Mouse (Mus musculus): ENCODE measurements around the gene Axin1.
"Not testable (repeated sequence)": the region's sequence is repeated elsewhere in the genome, so short reads cannot be mapped to it uniquely, and the experiment has no call there.

Axin1 gene

GRCm38 (mm10) chr17:26138239-26138836, at the start of gene Axin1:
TSS of gene Axin1 (plus strand) at chr17:26138688.
- DNase-seq (ENCODE audit: low read depth), result peak; percentile 99

- DNase-seq (ENCODE audit: low read depth), result peak; percentile 94
These were observed 48.4 kb upstream of the Axin1 start, which contains the start of gene Decr2 for GRCm38 (mm10) chr17:26089905-26090632. TSS of gene Decr2 (minus strand) at chr17:26090337.

DNA sequence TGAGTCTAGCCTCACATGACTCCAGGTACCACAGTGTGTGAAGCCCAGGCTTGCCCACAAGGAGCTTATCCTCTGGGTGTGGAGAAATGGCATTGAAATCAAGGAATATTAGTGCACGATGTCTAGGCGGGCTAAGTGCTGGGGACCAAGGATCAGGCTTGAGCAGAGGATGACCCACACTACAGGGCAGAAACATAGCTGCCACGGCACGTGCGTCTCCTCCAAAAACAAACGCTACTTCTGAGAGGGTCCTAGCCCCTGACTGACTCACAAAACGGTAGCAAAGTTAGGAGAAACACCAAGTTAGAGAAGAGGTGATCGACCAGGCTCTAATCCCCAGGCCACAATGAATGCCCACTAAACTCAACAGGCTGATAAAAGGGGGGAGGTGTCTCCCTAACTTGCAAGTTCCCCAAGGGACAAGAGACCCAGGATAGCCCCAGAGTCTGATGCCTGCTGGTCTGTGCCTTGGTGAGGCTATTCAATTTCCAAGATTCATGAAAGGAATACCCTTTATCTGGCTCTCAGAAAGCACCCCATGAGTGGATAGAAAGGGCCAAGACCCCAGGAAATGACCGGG, 43.9 kb upstream of the Axin1 start:
- no peak for DNase-seq (ENCODE audit: low read depth)

DNA sequence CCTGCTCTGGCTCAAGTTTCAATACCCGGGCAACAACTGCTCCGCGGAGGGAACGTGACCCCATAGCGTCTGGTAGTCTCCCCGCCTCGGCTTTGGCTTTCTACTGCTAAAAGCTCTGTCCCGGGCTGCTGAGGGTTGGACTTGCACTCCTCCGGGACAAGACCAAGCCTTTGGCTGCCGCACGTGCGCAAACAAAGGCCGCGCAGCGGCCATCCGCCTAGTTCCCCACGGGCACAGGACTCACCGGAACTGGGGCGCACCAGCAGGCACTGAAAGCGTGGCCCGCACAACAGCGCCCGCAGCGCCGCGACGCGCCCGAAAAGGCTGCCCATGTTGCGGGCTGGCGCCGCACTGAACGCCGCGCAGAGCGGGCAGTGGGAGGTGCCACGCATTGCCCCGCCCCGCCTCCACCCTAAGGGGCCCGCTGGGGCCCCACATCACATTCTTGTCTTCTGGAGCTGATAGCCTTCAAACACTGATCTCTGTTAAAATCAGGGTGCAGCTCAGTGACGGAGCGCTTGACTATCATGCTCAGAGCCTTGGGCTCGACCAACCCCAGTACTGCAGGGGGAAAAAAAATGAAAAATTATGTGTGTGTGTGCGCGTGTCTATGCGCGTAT, 43.3 kb upstream of the Axin1 start, which contains the start of gene Nme4:
Gene Nme4, minus strand, starts transcription at position 482 of the 620 bp plus-strand sequence.
- peak; percentile 58 for DNase-seq (ENCODE audit: low read depth)

DNA sequence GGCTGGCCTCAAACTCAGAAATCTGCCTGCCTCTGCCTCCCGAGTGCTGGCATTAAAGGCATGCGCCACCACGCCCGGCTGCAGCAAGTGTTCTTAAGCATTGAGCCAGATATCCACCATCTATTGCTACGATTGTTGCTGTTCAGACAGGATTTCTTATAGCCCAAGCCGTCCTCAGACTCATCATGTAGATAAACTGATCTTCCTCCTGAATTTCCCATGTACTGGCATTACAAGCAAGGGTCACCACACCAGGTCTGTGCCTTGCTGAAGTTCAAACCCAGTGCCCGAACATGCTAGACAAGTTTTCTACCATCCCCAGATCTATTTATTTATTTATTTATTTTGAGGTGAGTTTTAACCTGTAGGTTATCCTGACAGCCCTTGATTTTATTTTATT, 40.0 kb upstream of the Axin1 start:
- no peak for DNase-seq (ENCODE audit: low read depth)

GRCm38 (mm10) chr17:26099316-26099715, 39.2 kb upstream of the Axin1 start:
- DNase-seq (ENCODE audit: low read depth), result peak; percentile 53

DNA sequence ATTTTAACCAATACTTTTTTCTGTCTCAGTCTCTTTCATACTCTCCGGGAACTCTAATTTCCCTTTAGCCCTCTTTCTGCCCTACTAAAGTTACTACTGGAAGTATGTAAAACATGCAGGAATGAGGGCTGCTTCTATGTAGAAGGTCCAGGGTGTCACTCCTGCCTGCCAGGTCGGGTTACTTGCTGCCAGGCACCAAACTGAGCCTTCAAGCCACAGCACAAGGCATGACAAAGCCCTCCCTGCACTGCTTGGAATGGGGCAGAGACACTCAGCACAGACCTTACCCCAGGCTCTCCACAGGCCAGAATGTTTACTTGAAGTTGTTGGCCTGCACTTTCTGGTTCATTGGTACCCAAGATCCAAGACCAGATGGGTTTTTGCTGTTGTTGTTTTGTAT, 38.3 kb upstream of the Axin1 start:
- no peak for DNase-seq (ENCODE audit: low read depth)

DNA sequence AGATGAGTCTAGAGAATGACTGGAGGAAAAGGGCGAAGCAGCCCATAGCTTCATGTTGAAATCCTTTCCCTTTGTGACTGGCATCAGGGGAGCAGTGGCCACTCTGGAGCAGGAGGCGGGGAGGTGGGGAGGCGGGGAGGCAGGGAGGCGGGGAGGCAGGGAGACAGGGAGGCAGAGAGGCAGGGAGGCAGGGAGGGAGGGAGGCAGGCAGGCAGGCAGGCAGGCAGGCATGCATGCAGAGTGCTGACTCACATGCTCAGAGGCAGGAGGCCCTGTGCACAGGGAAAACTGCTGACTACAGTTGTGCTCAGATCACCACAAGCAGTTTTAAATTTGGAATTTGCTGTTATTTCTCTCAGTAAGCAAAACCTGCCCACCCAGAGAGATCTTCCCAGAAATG, 37.0 kb upstream of the Axin1 start:
- no peak for DNase-seq (ENCODE audit: low read depth)

GRCm38 (mm10) chr17:26105619-26106018, 32.9 kb upstream of the Axin1 start:
- no peak for DNase-seq (ENCODE audit: low read depth)

DNA sequence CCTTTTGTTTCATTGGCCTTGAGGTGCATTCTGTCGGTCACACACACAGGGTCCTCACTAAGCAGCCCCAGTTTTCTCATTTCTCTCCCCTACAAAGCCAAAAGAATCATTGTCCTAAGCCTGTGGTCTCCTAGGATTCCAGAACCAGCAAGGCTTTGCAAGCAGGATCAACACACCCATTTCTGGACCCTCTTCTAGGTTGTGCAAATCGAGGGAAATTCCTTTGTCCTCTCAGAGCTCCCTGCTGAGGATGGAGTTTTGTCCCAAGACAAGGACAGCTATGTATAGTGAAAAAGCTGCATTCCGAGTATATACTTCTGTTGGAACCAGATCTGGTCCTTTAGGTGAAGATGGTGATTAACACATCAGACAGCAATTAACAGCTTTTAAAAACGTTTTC, 28.3 kb upstream of the Axin1 start:
- no peak for DNase-seq (ENCODE audit: low read depth)

GRCm38 (mm10) chr17:26111024-26111423, 27.5 kb upstream of the Axin1 start:
- no peak for DNase-seq (ENCODE audit: low read depth)

DNA sequence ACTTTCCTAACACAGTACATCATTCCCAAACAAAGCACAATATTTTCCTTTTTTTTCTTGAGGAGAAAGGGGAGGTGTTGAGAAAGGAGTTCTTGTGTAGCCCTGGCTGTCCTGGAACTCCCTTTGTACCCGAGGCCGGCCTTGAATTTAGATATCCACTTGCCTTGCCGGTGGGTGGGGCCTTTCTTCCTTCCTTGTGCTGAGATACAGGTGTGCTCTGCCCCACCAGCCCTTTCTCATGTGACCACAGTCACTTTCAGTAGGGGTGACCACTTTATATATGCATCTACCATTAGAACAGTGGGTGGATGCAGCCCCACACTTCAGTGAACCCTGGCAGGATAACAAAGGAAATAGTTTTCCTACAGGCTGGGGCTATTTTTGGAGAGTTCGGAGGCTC, 26.8 kb upstream of the Axin1 start:
- no peak for DNase-seq (ENCODE audit: low read depth)

DNA sequence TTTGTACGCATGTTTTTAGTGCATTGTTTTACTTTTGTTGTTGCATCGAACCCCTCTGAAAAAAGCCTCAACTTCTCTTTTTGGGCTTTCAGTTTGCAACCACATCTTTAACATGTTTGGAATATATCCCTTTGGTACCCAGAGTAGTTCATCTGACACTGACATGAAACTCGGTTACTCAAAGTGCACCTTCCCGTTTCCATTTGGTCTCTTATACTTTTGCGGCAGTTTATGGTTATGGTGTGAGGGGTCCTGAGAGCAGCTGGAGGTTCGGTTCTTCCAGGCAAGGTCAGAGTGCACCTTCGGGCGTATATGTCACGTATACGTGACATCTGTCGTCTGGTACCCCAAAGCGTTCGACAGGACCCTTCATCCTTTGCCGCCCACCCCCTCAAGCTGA, 25.7 kb upstream of the Axin1 start:
- DNase-seq (ENCODE audit: low read depth), result no peak

DNA sequence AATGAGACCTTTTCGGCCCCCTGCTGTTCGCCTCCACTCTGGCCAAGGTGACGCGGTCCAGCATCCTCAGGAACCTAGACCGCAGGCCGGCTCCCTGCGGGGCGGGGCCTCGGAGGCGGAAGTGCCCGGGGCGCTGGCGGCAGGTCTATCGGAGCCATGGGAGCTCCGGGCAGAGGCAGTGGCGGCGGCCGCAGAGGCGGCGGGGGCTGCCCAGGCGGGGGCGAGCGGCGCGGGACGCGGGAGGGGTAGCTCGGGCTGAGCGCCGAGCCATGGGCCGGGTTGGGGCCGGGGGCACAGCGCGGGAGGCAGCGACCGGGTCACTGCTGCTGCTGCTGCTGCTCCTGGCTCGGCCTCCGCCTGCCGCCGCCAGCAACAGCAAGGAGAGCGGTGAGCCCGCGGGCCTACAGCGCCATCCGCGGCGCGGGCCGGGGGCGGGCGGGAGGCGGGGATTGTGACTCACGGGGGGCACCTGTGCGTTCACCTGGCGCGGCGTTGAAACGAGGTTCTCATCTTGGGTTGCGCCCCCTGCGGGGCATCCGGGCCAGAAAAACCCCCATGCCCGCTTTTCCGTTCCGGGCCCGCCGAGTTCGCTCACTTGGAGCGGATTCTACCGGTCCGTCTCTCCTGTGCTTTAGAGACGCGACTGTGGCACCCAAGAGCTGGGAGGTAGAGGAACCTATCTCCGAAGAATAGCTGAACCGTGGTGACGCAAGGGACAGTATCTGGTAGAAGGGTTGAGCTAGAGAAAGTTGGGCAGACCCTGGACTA, 25.1 kb upstream of the Axin1 start, which contains the start of gene Tmem8:
Gene Tmem8, plus strand, starts transcription at position 119 of the 768 bp plus-strand sequence.
- DNase-seq (ENCODE audit: low read depth), result peak; percentile 90

GRCm38 (mm10) chr17:26114061-26114460, 24.4 kb upstream of the Axin1 start:
- DNase-seq (ENCODE audit: low read depth), result no peak

- not testable (repeated sequence) for DNase-seq (ENCODE audit: low read depth)
These were observed 24.0 kb upstream of the Axin1 start for GRCm38 (mm10) chr17:26114461-26114860.

DNA sequence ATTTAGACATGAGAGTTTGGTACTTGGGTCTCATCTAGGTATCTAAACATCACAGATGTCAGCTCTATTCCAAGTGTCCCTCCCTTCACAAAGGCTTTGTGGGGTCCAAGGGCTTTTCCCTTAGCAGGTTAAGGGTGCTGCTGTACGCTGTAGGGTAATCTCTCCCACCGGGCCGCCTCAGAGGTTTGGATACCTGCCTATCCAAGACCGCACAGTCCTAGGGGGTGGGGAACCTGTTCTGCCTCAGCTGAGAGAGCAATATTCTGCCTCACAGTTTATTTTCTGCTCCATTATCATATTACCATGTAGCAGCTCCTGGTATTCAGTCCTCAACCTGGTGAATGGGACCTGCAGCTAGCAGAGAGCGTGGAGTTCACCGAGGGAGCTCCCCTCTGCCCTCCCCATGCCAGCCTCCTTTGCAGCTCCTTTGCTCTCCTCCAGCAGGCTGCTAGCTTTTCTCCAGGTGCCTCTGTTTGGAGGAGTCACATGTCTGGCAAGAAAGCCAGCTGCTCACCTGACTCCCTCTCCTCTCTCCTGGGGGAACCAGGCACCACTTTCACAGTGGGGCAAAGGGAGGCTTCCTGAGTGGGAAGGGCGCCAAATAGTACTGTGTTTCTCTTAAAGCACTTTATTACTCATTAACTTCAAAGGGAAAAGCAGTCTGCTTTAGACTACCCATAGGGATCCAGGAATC, 23.1 kb upstream of the Axin1 start:
- no peak for DNase-seq (ENCODE audit: low read depth)

DNA sequence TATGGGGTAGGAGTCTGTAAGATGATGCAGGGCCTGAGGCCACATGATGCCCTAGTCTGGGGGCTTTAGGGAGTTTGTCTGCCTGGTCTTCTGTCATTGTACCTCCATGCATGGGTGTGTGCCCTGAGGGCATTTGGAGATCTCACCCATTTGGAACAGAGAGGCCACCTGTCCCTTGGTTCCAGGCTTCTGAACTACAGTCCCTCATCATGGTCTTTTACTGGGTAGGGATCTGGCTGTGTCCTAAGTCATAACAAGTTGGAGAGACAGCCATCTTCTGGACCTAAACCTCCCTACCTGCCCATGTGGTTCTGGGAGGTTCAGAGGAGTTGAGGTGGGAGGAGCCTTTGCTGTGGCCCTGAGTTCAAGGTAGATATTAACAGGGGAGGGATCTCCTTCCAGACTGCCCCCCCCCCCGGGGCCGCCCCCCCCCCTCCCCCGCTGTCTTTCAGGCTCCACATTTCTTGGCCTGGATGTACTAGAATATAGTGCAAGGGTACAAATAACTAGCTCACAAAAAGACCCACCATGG, 22.5 kb upstream of the Axin1 start:
- DNase-seq (ENCODE audit: low read depth), result no peak

DNA sequence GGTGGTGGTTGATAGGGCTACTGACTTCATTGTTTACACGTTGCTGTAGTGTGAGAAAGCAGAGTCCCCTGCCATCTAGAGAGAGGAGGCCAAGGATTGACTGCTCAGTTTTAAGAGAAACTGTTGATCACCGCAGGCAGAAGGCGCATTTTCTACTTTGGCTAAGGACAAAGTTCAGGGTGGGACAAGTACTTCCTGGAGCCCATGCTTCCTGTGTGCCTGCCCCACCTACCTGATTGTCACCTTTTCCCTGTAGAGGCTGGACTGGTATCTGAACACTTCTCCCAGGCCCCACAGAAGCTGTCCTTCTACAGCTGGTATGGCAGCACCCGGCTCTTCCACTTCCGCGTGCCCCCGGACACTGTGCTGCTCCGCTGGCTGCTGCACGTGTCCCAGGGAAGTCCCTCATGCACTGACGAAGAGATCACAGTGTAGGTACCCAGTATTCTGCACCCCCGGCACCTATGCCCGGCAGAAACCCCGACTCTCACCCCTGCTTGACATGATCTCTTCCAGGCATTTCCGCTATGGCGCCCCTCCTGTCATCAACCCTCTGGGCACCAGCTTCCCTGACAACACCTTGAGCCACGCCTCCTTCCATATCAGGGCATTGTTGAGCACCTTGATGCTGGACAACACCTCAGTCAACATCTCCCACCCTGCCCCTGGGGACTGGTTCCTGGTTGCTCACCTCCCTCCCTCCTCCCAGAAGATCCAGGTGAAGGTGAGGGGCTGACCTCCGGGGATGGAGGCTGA, 21.8 kb upstream of the Axin1 start:
- DNase-seq (ENCODE audit: low read depth), result no peak

All from induced T-regulatory cell, adult 2 months (primary cell).